15 mouse cellular contexts compared by ENCODE assay signal in the genomic region with DNA sequence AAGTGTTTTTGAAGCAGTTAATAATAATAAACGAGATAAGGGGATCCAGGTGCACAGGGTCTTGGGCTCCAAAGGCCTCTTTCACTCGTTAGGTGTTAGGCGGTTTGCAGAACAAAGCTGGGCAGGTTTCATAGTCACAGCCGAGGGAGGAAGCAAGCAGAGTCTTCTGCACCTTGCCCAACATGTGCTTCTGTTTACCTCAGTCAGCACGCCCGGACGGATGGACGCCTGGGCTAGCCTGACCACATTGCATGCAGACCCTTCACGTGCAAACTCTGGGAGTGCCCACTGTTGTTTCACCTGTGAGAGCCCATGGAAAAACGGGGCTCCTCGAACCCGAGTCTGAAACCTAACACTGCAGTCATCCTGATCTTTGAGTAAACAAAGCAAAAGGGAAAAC. TPM values are rescaled to one million over a fixed set of nuclear protein-coding genes. Genes with fewer than 3 reads are reported as not detected.
DNase-seq lines count a peak whose midpoint lies in the region; ATAC-seq and TF ChIP-seq lines count a peak whose summit lies in the region.
"Had no signal": no experiment of that assay in that cellular context is flagged by ENCODE, and none has a peak within 500 bp of the region (broad histone marks: within the 10 kb centered on the region; RNA-seq: fewer than 3 reads in every experiment).

No protein-coding gene starts in this region.

- TF ChIP-seq EP300 in stomach, postnatal 0 days (optimal IDR thresholded peaks at IDR 0.05): no peak

- no peak overlapping the region for H3K4me2 ChIP-seq in hindbrain, embryonic 13.5 days
- peak overlapping the region; percentile 49 for H3K4me2 ChIP-seq in lung, embryonic 16.5 days (ENCODE audit: low read depth, low read length)
- H3K4me2 ChIP-seq in intestine, postnatal 0 days (replicated peaks; ENCODE audit: low read depth): peak overlapping the region; percentile 59
- H3K4me2 ChIP-seq in stomach, postnatal 0 days (replicated peaks; ENCODE audit: low read depth): peak overlapping the region; percentile 48
- H3K4me2 ChIP-seq in forebrain, embryonic 16.5 days (ENCODE audit: low read length): no peak overlapping the region
- H3K4me2 ChIP-seq: midbrain, embryonic 15.5 days had no signal

- H3K9ac ChIP-seq in hindbrain, embryonic 13.5 days: no peak overlapping the region
- H3K9ac ChIP-seq in lung, embryonic 16.5 days (ENCODE audit: low read length): no peak overlapping the region; the same call in 1 of the 2 replicates
- no peak overlapping the region for H3K9ac ChIP-seq in intestine, postnatal 0 days (ENCODE audit: low read depth, low read length)
- no peak overlapping the region for H3K9ac ChIP-seq in stomach, postnatal 0 days (ENCODE audit: low read length)
- no peak overlapping the region for H3K9ac ChIP-seq in forebrain, embryonic 16.5 days (replicated peaks; ENCODE audit: low read depth, low read length)
- H3K9ac ChIP-seq: liver, embryonic 14.5 days; midbrain, embryonic 15.5 days had no signal

- peak; percentile 13 for DNase-seq in hindbrain, embryonic 10.5 days (ENCODE audit: low spot score)
- no peak for DNase-seq in lung, adult 18-20 months
- no peak for DNase-seq in stomach, postnatal 0 days (ENCODE audit: low spot score)
- DNase-seq in retina, postnatal 1 day: no peak
- DNase-seq: cerebellum, postnatal 14 days; gastrocnemius, adult 2 months; thymus, postnatal 4 days had no signal

- no peak for ATAC-seq in hindbrain, embryonic 13.5 days (ENCODE audit: low FRiP score)
- no peak for ATAC-seq in lung, embryonic 16.5 days (ENCODE audit: low read depth)
- ATAC-seq in intestine, postnatal 0 days: no peak
- no peak for ATAC-seq in stomach, postnatal 0 days (ENCODE audit: low FRiP score, low TSS enrichment)
- ATAC-seq in forebrain, embryonic 16.5 days: no peak
- ATAC-seq: midbrain, embryonic 15.5 days had no signal

- TF ChIP-seq CTCF in intestine, postnatal 0 days (IDR thresholded peaks at IDR 0.05; ENCODE audit: low read depth): no peak
- TF ChIP-seq CTCF in stomach, postnatal 0 days (IDR thresholded peaks at IDR 0.05; ENCODE audit: low read depth): no peak

- no peaks in the 10 kb centered on the region for H3K4me1 ChIP-seq in hindbrain, embryonic 10.5 days (replicated peaks)
- no peaks in the 10 kb centered on the region for H3K4me1 ChIP-seq in hindbrain, embryonic 13.5 days (replicated peaks)
- peaks cover 4% of the 10 kb centered on the region; the same call in 1 of the 2 replicates for H3K4me1 ChIP-seq in lung, embryonic 16.5 days (replicated peaks; ENCODE audit: control insufficient read depth, insufficient read depth, low read length)
- H3K4me1 ChIP-seq in intestine, postnatal 0 days (replicated peaks; ENCODE audit: control insufficient read depth, insufficient read depth, low read length): no peaks in the 10 kb centered on the region
- H3K4me1 ChIP-seq in stomach, postnatal 0 days (replicated peaks; ENCODE audit: control insufficient read depth, insufficient read depth): no peaks in the 10 kb centered on the region
- no peaks in the 10 kb centered on the region for H3K4me1 ChIP-seq in forebrain, embryonic 16.5 days (replicated peaks; ENCODE audit: control insufficient read depth, insufficient read depth, low read length)
- H3K4me1 ChIP-seq: midbrain, embryonic 15.5 days had no signal

- no peaks in the 10 kb centered on the region for H3K9me3 ChIP-seq in hindbrain, embryonic 10.5 days
- no peaks in the 10 kb centered on the region for H3K9me3 ChIP-seq in hindbrain, embryonic 13.5 days
- H3K9me3 ChIP-seq in lung, embryonic 16.5 days (ENCODE audit: control insufficient read depth, low read length): no peaks in the 10 kb centered on the region
- no peaks in the 10 kb centered on the region for H3K9me3 ChIP-seq in intestine, postnatal 0 days (ENCODE audit: control insufficient read depth)
- no peaks in the 10 kb centered on the region for H3K9me3 ChIP-seq in stomach, postnatal 0 days (ENCODE audit: control insufficient read depth, low read length)
- H3K9me3 ChIP-seq in forebrain, embryonic 16.5 days (ENCODE audit: control insufficient read depth, low read length): no peaks in the 10 kb centered on the region
- H3K9me3 ChIP-seq: midbrain, embryonic 15.5 days had no signal

- no peaks in the 10 kb centered on the region for H3K27me3 ChIP-seq in hindbrain, embryonic 10.5 days (ENCODE audit: insufficient read depth, poor library complexity, severe bottlenecking)
- no peaks in the 10 kb centered on the region for H3K27me3 ChIP-seq in hindbrain, embryonic 13.5 days
- H3K27me3 ChIP-seq in lung, embryonic 16.5 days (ENCODE audit: control insufficient read depth, insufficient read depth, low read depth, low read length): no peaks in the 10 kb centered on the region
- no peaks in the 10 kb centered on the region for H3K27me3 ChIP-seq in intestine, postnatal 0 days (replicated peaks; ENCODE audit: control insufficient read depth, insufficient read depth, low read length)
- no peaks in the 10 kb centered on the region for H3K27me3 ChIP-seq in stomach, postnatal 0 days (ENCODE audit: control insufficient read depth, insufficient read depth, low read length)
- no peaks in the 10 kb centered on the region for H3K27me3 ChIP-seq in forebrain, embryonic 16.5 days (replicated peaks; ENCODE audit: control insufficient read depth, insufficient read depth, low read length)
- H3K27me3 ChIP-seq: midbrain, embryonic 15.5 days had no signal

- no peak overlapping the region for H3K27ac ChIP-seq in hindbrain, embryonic 10.5 days
- no peak overlapping the region for H3K27ac ChIP-seq in hindbrain, embryonic 13.5 days
- H3K27ac ChIP-seq in lung, embryonic 16.5 days (ENCODE audit: low read length): no peak overlapping the region
- no peak overlapping the region for H3K27ac ChIP-seq in intestine, postnatal 0 days (ENCODE audit: low read depth, low read length)
- H3K27ac ChIP-seq in stomach, postnatal 0 days (replicated peaks): no peak overlapping the region
- no peak overlapping the region for H3K27ac ChIP-seq in forebrain, embryonic 16.5 days (ENCODE audit: low read length)
- H3K27ac ChIP-seq: gastrocnemius, adult 2 months; liver, embryonic 14.5 days; midbrain, embryonic 15.5 days had no signal

- no peaks in the 10 kb centered on the region for H3K36me3 ChIP-seq in hindbrain, embryonic 10.5 days
- H3K36me3 ChIP-seq in hindbrain, embryonic 13.5 days: no peaks in the 10 kb centered on the region
- H3K36me3 ChIP-seq in lung, embryonic 16.5 days (ENCODE audit: control insufficient read depth, insufficient read depth, low read length): no peaks in the 10 kb centered on the region
- no peaks in the 10 kb centered on the region for H3K36me3 ChIP-seq in intestine, postnatal 0 days (ENCODE audit: control insufficient read depth, insufficient read depth)
- H3K36me3 ChIP-seq in stomach, postnatal 0 days (ENCODE audit: control insufficient read depth, insufficient read depth, low read length): no peaks in the 10 kb centered on the region
- H3K36me3 ChIP-seq in forebrain, embryonic 16.5 days (ENCODE audit: control insufficient read depth, insufficient read depth): no peaks in the 10 kb centered on the region
- H3K36me3 ChIP-seq: midbrain, embryonic 15.5 days had no signal

- 60% methylated on average over 12 of the region's 12 CpGs for WGBS in hindbrain, embryonic 10.5 days
- WGBS in hindbrain, embryonic 13.5 days: 70% methylated on average over 12 of the region's 12 CpGs
- 26% methylated on average over 12 of the region's 12 CpGs for WGBS in lung, embryonic 16.5 days
- whole genome bisulfite sequencing in intestine, postnatal 0 days: 31% methylated on average over 12 of the region's 12 CpGs
- WGBS in stomach, postnatal 0 days: 24% methylated on average over 12 of the region's 12 CpGs
- 62% methylated on average over 12 of the region's 12 CpGs for WGBS in forebrain, embryonic 16.5 days

- H3K4me3 ChIP-seq in hindbrain, embryonic 10.5 days: no peak overlapping the region
- no peak overlapping the region for H3K4me3 ChIP-seq in hindbrain, embryonic 13.5 days
- peak overlapping the region; percentile 17 for H3K4me3 ChIP-seq in lung, embryonic 16.5 days (ENCODE audit: low read length)
- peak overlapping the region; percentile 27 for H3K4me3 ChIP-seq in intestine, postnatal 0 days (ENCODE audit: low read depth, low read length)
- peak overlapping the region; percentile 19; the same call in 1 of the 2 replicates for H3K4me3 ChIP-seq in stomach, postnatal 0 days (ENCODE audit: low read depth, low read length)
- H3K4me3 ChIP-seq in forebrain, embryonic 16.5 days (replicated peaks; ENCODE audit: low read length): no peak overlapping the region
- H3K4me3 ChIP-seq: gastrocnemius, adult 2 months; midbrain, embryonic 15.5 days had no signal

RNA-seq across cellular contexts. Expression of a gene that starts 30.5 kb away (rescaled TPM):
- polyA plus RNA-seq in hindbrain, embryonic 10.5 days (2016; fragmentation: Nextera tagmentation; extraction: Ambion mirVana): 0.24 TPM in 1 of 2 replicates, not detected in the other
- polyA plus RNA-seq in hindbrain, embryonic 13.5 days (2015; fragmentation: Nextera tagmentation; extraction: Ambion mirVana): 0.10 and 0.16 TPM in 2 replicates
- 0.11 and 0.21 TPM in 2 replicates for polyA plus RNA-seq in lung, embryonic 16.5 days (2015; fragmentation: Nextera tagmentation; extraction: Ambion mirVana)
- 0.10 TPM in 1 of 2 replicates, not detected in the other for polyA plus RNA-seq in intestine, postnatal 0 days (2015; fragmentation: Nextera tagmentation; extraction: Ambion mirVana)
- 0.07 TPM in 1 of 2 replicates, not detected in the other for polyA plus RNA-seq in stomach, postnatal 0 days (2015; fragmentation: Nextera tagmentation; extraction: Ambion mirVana)
- 0.15 TPM in 1 of 2 replicates, not detected in the other for polyA plus RNA-seq in forebrain, embryonic 16.5 days (2015; fragmentation: Nextera tagmentation; extraction: Ambion mirVana)
- polyA plus RNA-seq: heart, postnatal 0 days; liver, embryonic 14.5 days; midbrain, embryonic 15.5 days; neural tube, embryonic 14.5 days had no signal

RNA-seq across cellular contexts. Expression of a gene that starts 30.6 kb away (rescaled TPM):
- 35.3 and 37.4 TPM in 2 replicates for polyA plus RNA-seq in hindbrain, embryonic 10.5 days (2016; fragmentation: Nextera tagmentation; extraction: Ambion mirVana)
- polyA plus RNA-seq in hindbrain, embryonic 13.5 days (2015; fragmentation: Nextera tagmentation; extraction: Ambion mirVana): 47.0 and 48.4 TPM in 2 replicates
- polyA plus RNA-seq in lung, embryonic 16.5 days (2015; fragmentation: Nextera tagmentation; extraction: Ambion mirVana): 34.8 and 37.1 TPM in 2 replicates
- 10.7 and 11.1 TPM in 2 replicates for polyA plus RNA-seq in intestine, postnatal 0 days (2015; fragmentation: Nextera tagmentation; extraction: Ambion mirVana)
- polyA plus RNA-seq in stomach, postnatal 0 days (2015; fragmentation: Nextera tagmentation; extraction: Ambion mirVana): 12.7 and 13.2 TPM in 2 replicates
- 63.0 and 64.5 TPM in 2 replicates for polyA plus RNA-seq in forebrain, embryonic 16.5 days (2015; fragmentation: Nextera tagmentation; extraction: Ambion mirVana)

RNA-seq across cellular contexts. Expression of a gene that starts 56.9 kb away (rescaled TPM):
- polyA plus RNA-seq in hindbrain, embryonic 10.5 days (2016; fragmentation: Nextera tagmentation; extraction: Ambion mirVana): not detected in 2 replicates
- polyA plus RNA-seq in hindbrain, embryonic 13.5 days (2015; fragmentation: Nextera tagmentation; extraction: Ambion mirVana): not detected in 2 replicates
- not detected in 2 replicates for polyA plus RNA-seq in lung, embryonic 16.5 days (2015; fragmentation: Nextera tagmentation; extraction: Ambion mirVana)
- not detected in 2 replicates for polyA plus RNA-seq in intestine, postnatal 0 days (2015; fragmentation: Nextera tagmentation; extraction: Ambion mirVana)
- polyA plus RNA-seq in stomach, postnatal 0 days (2015; fragmentation: Nextera tagmentation; extraction: Ambion mirVana): not detected in 2 replicates
- not detected in 2 replicates for polyA plus RNA-seq in forebrain, embryonic 16.5 days (2015; fragmentation: Nextera tagmentation; extraction: Ambion mirVana)
- polyA plus RNA-seq: heart, postnatal 0 days; midbrain, embryonic 15.5 days had no signal

Comparison
In these comparisons a context has a peak if more than half of its experiments do, and no peak if none do; other contexts are left out.
1. H3K4me3 ChIP-seq: peak in lung, embryonic 16.5 days (single experiment), intestine, postnatal 0 days (single experiment) and stomach, postnatal 0 days (single experiment); none in hindbrain, embryonic 10.5 days (single experiment), hindbrain, embryonic 13.5 days (single experiment) and forebrain, embryonic 16.5 days (single experiment).
2. H3K4me2 ChIP-seq: peak in lung, embryonic 16.5 days (single experiment), intestine, postnatal 0 days (single experiment) and stomach, postnatal 0 days (single experiment); none in hindbrain, embryonic 13.5 days (single experiment) and forebrain, embryonic 16.5 days (single experiment).